Mouse (Mus musculus) naive thymus-derived CD4-positive, alpha-beta T cell, adult 2 months (primary cell): ENCODE measurements at regions not wholly inside any gene's neighbourhood (a gene's known extent, or its start where the extent isn't known, plus 50 kb on each side); places are given as distances from the start of the nearest gene placed in this dataset.

Experiments
- DNase-seq: peaks from one replicate; pipeline ENCODE4 v3.0.0-alpha.2; 2011; ENCODE audit warnings: low read depth

DNA sequence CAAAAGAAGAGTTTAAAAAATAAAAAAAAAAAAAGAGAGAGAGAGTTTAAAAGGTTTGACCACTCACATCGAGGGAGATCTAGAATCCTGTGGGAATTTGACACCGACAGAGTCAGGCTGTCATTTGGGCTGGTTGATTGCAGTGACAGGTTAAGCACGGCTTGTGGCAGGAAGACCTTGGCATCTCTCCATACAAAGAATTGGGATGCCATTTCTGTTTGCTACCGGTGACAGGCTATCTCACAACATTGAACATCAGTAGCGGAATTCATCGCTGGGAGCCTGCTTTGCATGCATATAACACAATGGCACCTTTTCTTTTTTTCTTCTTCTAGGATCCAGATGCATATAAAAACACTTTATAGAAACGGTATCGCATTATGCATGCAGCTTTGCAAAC is 53.7 kb upstream of the Gm26657 start:
- no peak for DNase-seq

DNA sequence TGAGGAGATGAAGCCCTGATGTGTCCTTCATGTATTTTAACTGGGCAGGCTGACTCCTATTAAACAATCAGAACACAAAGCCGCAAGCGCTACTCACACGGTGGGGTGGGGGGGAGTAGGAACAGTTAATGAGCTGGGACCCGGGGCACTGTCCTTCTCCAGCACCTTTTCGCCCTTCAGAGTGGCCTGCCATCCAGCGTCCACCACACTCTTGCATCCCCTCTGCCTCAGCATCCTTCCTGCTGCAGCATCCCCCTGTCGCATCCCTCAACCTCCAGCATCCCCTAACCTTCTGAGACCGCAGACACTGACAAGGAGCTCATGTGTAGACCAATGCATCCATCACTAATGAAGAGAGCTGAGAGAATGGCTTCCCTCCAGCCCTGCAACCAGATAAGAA is 54.2 kb upstream of the Gm26657 start:
- DNase-seq: no peak

DNA sequence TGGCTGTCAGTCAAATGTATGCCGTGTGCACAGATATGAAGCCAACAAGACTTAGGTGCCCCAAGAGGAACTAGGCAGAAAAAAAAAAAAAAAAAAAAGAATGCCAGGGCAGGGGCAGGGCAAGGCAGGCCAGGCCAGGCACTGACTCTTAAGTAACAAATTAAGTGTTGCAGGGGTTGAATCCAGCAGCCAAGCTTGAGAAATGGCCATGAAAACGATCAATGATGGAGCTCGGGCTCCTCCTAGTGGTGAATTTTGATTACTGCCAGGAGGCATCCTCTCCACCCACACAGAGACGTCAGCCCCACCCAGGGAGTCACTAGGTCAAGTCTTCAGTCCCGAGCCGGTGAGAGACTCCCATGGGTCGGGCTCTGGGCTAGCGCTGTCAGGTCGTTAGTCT is 54.7 kb upstream of the Gm26657 start:
- DNase-seq: peak; percentile 76

DNA sequence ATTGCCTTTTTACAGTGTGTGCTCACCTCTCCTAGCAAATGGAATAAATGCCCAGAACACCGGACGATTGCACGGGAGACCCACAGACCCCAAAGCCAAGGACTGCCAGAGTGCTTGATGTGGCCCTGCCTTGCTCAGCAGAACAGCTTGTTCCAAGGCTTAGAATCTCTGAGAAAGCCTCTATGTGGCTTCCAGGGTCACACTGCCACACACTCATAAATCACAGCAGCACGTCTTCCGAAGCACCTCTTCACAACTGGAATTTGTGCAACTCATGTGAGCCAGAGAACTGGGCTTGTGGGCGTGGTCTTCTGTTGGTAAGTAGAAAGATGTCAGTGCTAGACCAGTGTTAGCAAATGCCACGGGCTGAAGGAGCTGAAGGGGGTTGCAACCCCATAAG is 55.8 kb upstream of the Gm26657 start:
- no peak for DNase-seq

DNA sequence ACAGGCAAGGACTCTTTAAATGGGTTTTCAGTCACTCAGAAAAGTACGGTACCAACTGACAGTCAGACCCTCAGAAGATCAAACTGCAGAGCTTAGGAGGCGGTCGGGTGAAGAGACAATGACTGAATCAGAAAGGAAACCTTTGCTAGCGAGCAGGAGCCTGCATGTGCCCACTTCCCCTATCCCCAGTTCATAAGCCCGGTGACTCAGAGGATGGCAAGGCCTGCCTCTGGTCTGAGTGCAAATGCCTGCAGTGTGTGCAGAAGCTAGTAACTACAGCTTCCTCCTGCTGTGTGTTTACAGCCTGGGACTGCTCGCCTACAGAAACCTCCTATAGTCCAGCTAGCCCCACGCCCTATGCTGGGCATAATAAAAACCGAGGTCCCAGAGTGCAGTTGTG is 58.7 kb upstream of the Gm26657 start:
- DNase-seq: no peak

DNA sequence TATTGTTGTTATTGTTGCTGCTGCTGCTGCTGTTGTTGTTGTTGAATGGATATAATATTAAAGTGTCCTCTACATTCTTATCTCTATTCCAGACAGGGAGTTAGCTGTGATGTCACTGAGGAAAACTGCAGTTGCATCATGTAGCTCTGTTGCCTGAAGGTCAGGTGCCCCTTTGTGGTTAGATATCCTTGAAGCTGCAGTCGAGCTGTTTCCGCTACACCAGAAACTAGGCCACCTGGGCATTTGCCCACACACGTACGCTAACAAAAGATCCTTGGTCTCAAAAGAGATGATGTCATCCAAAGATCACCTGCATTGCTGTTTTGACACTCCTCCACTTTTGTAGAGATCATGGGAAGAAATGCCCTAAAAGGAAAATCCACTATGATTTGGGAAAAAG is 66.0 kb upstream of the Gm26657 start:
- DNase-seq: no peak

DNA sequence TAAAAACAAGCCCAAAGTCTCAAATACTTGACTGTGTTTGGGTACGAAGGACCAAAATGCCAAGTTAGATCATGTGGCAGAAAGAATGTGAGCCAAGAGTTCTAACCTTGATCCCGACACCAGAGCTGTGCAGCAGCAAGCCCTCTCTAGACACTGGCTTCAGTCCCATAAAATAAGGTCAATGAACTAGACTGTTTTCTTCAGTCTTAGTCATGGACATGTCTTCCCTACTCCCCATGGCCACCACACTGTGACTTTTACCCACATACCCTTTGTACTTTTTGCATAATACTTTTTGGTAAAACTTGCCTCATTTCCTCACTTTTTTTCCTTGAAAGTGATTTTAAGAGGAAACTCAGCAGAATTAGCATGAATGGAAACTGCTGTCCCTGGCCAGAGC is 74.9 kb upstream of the Gm26657 start:
- no peak for DNase-seq

DNA sequence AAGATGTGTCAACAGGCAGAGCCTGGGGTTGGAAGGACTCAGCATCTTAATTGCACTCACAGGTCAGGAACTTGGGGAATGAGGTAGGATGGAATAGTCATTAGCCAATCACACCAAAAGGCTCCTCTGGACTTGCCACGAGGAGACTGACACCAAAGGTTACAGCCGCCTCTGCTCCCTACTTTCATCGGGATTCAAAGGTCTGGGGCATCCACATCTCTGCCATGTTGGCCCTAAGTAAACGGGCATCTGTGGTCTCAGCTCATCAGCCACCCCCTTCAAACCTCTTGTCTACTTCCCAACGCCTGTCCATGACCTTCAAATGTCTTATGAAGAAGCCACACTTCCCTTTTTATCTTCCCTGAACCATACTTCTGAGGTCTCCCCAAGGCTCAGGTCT is 78.1 kb upstream of the Gm26657 start:
- no peak for DNase-seq

DNA sequence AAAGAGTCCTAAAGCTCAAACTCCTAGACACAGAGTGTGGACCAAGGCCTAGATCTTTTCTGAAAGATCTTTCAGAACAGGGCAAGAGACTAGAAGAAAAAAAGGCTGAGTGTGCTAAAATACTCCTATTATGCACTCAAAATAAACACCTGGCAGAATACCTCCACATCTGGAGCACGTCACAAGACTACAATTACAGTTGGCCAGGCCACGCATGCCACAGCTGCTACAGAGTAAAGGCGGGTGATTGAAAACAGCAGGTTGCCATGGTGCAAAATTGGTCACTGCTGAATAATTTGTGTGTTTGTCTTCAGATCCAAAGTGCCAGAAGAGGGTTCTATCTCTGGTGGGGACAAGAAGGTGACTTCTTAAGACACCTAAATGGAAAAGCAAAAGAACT is 82.8 kb upstream of the Gm26657 start:
- DNase-seq: no peak

DNA sequence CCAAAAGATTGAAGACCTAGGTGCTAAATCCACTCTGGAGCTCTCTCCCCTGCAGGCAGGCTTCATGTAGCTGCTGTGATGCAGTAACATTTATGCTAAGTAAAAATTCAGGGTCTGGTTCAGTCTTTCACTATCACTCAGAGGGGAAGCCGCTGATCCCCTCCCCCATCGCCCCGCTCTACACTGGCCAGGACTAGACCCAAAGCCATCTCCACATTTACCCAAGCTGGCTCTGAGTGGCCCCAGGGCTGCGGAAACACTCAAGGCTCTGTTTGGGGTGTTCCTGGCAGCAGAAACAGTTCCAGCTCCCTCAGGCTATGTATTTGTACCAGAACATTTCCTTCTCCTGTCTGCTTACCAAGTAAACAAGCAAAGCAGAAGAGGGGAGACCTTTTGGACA is 85.5 kb upstream of the Gm26657 start:
- DNase-seq: no peak

DNA sequence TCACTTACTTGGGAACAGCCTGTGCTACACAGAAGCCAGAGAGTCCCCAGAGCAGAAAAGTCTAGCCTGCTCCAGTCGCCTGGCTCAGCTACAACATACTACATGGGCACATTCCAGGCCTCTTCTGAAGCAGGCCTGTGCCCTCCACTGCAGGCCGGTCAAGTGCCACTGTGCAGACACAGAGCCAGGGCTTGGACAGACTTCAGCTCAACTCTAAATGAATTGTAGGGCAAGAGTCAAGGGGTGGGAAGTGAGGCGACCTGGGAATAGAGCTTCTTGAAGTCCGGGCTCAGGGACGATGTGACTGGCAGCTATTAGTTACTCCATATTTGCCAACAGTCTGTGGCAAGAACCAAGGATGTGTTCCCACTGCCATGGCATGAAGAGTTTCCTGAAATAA is 87.1 kb upstream of the Gm26657 start:
- DNase-seq: no peak

DNA sequence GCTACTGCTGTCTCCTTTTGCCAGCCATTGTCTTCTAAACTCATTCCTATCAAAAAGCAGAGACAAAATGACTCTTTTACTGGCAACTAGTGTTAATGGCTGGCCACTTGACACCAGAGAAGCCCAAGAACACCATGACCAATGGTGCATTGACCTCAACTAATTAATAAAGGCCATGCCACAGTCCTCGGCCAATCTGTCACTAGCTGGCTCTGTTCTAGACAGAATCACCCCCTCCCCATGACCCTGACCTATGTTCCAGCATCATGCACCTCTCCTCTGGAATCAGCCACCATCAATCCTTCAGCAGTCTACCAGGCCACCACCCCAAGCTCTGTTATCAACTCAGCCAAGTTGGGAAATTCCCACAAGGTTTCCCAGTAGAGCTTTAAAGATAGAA is 90.1 kb upstream of the Gm26657 start:
- DNase-seq: no peak

DNA sequence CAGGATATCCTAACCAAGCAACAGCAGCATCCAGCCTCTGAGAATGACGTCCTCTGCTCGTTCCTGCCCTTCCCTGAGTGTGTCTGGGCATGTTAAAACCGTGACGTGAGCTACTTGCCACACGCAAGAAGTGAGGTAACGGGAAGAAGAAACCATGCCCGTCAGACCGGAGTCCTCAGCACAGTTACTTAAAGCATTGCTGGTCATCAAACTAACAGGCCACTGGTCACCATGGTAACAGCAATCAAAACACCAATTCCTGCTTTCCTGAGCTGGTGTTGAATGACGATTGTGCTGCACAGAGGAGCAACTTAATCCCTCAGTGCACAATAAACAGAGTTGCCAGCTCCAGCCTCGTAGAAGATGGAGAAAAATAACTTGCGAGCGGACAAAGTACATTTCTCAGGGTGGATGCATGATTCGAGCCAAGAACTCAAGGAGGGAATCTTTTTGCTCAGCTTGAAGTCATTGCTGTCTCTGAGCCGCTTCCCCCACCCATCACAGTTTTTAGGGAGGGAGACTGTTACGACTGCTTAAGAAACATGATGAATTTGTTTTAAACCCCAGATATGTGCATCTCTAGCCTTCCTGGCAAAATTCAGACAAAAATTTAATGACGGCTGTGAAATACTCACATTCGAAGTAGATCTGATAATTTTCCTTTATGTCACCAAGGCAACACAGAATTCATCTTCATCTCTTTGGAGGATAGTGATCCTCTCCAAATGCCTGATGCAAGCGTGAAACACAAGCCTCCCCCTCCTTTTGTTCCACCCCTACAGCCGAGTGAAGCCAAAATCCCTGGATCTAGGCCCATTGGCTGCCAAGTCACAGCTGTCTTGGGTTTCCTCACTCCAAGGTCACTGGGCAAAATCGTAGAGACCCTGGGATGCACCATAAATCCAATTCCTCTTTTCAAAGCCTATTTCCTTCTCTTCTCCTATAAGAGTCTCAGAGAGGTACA is 95.6 kb upstream of the Gm26657 start:
- DNase-seq: no peak

DNA sequence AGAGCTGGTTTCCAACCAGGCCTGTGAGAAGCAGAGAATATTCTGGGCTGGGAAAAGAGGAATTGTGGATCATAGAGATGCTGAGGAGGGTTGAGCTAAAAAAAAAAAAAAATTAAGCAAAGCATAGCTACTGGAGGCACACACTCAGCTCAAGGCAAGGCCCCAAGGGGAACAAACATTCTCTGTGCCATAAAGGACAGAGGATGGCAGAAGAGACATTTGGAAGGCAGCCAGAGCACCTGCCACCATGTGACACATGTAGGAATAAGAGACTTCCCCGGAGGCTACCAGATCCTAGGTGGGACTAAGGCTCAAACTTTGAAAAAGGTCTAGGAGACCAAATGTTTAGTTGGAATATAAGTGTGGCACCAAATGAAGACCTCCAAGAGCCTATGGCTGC is 96.4 kb upstream of the Gm26657 start:
- DNase-seq: no peak

DNA sequence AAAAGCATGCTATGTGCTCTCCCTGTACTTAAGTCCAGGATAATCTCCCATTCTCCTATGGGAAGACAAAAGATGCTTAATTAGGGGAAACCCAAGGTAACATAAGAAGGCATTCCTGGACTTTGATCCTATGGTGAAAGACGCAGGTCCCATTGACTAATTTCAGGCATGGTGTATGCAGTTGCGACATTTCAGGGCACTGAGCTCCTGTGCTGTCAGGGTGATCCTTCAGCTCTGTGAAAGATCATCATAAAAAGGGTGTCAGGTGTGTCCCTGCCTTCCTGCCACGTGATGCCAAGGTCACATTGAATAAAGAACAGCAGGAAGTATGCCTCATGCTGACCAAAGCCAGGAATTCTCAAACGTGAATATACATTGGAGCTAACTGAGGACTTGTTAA is 100.2 kb upstream of the Gm26657 start:
- DNase-seq: no peak

DNA sequence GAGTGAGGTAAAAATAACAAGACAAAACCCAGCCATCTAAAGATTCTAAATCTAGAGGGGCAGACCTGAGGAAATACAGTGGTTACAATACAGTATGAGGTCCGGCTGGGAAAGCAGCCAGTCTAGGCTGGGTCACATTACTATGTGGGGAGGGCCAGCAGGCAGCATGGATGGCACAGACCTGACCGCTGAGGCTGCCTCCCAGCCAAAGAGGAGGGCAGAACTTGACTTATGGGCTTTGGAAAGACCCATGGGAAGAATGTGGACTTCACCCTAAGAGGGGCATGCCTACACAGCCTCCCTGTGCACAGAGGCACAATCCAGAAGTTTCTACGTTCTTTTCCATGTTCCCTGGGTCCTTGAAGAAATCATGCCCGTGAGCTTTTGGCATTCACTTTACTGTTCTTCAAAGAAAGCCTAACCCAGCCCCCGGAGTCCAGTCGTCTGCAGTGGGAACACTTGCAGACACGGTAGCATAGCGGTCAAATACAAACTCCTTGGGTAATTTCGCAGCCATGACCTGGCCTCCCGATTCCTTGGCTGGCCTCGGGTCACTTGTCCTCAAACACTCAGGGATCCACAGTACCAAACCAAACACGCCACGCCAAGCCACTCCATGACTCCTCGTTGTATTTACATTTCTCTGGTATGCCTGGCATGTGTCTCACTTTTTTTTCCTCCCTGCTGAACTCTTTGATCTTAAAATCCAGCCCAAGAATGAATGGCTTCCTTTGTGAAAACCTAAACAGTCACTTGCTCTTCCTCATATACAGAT is 101.0 kb upstream of the Gm26657 start:
- no peak for DNase-seq

DNA sequence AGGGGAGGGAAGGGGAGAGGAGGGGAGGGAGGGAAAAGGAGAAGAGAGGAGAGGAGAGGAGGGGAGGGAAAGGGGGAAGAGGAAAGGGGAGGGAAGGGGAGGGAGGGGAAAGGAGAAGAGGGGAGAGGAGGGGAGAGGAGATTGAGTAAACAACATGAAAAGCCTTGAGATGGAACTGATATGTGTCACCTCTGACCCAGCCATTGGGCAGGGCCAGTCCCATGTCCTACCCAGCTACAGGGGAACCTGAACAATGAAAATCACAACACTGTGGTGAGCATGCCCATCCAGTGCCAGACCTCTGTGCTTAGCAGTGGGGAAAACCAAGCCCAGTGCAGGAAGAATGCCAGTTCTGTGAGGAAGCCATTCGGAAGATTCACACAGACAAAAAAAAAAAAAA is 103.6 kb upstream of the Gm26657 start:
- DNase-seq: no peak

DNA sequence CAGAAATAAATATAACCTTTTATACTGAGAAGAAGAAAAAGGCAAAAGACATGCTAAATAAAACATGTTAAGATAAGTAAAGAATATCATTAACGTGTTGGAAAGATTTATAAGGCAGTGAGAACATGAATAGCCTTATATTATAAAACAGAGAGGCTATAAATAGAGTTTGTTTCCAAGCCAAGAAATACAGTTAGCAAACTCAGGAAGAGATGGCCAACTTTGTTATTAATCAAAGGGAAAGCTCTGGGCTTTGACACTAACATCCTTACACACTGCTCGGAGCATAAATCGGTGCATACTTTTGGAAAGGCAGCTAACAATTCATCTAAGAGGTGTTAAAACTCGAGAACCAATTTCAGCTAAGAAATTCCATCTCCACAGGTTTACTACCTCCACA is 106.3 kb upstream of the Gm26657 start:
- no peak for DNase-seq

DNA sequence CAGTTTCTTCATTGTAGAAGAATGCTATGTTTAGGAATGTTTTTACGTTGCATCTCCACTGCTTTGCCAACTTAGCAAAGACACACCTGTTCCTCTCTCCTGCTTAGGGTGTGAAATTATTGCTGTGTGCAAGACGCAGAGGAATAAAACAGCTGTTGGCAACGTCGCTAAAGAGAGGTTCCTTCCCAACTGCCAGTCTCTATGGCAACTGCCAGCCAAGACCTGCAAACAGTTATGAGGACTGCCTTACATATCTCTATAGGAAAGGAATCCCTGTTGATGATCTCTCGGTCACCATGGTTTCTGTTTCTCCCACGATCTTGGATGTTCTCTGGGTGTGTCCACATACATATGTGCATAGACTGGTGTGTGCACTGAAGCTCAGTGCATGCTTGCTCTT is 109.6 kb upstream of the Gm26657 start:
- DNase-seq: no peak

DNA sequence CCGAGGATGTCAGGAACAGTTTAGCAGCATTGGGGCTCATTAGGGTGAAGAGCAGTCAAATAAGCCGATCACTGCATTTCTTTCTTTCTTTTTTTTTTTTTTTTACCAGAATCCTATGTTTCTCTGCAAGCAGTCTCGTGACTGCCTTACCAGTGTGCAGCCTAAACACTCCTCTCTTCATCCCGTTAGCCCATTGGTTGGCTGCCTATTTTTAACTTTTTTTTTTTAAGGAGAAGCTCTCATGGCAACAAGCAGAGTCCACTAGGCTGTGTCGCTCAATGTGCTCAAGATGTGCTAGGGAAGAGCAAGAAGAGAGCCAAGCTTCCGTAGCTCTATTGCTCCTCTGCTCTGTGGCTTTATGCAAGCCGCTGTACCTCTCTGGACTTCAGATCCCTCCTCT is 112.7 kb upstream of the Gm26657 start:
- no peak for DNase-seq

DNA sequence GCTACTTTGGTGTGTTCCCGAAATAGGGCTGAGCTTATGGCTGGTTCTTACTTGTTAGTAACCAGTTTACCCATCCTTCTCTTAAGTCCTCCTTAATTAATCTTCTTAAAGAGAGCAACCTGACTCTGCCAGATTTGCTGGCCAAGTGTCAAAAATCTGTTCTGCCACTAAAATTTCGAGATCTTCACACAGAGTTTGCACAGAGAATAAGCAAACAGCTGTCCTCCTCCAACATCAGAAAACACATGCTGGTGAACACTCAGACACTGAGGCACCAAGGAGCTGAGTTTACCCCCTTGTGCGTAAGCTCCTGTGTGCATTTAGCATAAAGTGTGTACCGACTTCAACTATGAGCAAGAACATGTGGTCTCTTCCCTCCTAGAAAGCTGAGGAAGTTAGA is 118.1 kb upstream of the Gm26657 start:
- no peak for DNase-seq

DNA sequence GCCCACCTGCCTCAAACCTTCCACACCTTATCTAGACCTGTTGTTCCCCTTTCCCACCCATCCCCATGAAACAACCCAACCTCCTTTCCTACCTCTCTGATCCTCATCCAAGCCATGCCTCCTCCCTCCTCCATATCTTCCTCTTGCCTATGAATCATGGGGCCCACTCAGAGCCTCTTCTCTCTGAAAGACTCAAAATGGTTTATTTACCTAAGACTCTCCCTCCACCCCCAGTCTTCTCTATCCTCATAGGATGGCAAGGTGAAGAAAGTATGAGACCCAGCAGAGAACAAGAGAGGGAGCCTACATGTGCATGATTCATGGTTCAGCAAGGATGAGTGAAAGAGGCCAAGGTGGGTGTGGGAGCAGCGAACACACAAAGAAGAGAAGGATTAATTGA is 118.5 kb upstream of the Gm26657 start:
- DNase-seq: no peak

DNA sequence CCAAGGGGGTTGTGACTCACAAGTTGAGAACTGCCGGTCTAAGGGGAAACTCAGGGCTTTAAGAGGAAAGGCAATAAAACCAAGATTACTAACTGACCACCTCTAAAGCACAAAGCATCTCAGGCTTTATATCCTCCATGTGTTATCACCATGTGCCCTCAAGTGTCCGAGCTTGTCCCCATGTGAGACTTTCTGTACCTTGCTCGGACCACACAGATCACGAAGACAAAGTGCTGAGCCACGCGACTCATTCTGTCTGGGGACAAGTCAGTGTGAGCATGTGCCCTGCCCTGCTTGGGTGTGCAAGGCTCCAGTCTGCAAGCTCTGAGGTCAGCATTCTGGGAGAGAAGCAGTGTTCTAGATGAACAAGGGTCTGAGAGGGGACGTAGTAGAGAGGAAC is 119.2 kb upstream of the Gm26657 start:
- DNase-seq: no peak

DNA sequence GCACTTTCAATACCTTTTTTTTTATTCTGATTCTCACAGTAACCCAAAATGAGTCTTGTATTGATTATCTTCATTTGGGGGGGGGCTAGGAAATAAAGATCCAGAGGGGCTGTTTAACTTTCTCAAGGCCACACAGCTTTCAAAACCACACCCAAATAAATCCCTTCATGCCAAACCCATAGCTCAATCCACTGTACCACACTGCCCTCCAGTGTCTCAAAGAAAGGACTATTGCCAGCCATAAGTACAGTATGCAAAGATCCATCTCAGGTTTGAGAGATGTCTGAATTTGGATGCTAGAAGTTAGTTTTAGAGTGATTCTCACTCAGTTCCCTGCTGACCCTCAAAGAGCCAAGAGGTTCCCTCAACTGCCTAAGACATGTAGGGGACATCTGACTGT is 120.1 kb upstream of the Gm26657 start:
- DNase-seq: peak; percentile 6
